Mouse (Mus musculus): ENCODE results near the gene Dapk1.

Gene Dapk1

DNA sequence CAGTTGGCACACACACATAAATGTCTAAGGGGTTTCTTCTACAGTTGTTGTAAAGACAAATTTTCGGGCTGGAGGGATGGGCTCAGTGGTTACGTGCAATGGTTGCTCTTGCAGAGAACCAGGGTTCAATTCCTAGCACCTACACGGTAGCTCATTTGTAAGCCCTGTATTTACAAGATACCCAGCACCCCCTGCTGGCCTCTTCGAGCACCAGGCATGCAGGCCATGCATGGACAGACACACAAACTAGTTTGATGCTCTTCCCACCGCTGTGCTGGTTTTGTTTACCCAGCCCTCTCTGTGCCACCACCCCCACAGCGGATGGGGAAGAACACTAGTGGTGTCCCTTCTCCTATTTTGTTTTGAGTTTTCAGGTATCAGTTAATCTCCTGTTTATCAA, 138.5 kb downstream of the Dapk1 start:
- DNase-seq (ENCODE audit: low read depth) = no peak

DNA sequence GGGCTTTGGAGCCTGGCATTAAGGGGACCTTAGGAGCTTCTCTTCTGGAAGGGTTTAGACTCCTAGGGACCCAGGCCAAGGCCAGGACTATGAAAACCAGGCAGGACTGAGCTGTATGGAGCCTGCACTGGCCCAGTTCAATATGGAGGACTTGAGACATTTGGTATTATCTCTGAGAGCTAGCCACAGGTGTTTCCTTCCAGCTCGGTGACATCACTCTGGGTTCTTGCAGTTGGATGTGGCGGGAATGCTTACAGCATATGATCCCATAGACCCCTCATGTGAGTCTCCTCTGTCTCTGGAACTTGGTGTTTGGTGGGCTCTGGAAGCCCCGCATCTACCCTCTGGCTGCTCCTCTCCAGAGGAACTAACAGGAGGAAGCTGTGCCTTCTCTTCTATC, 140.9 kb downstream of the Dapk1 start:
- DNase-seq (ENCODE audit: low read depth) = no peak

DNA sequence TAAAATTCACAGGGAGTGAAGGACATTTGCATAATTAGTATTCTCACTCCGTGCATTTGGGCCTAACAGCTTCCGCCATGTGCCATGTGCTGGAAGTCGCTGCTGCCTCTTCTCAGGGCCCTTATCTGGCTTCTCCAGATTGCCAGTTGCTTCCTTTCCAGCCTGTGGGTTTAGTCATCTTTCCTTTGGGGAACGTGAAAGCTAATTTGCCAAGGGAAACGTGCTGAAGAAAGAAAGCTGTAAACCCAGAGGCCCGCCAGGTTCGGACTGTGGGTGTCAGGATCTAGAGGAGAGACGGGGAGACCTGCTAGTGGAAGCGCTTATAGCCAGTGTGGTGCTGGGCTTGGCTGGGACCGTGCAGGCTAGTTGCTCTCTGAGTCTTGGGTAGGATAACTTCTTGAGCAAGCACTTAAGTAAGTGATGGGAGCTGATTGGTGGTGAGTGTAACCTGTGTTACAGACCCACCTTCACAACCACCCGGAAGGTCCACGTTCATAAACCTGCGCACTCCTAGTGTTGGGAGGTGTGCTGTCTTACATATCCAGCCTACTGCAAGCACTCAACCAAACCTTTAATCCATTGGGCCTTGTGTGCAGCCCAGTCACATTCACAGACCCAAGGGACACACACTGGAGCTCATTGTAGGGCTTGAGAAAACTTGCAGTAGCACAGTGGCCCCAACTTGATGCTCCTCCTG, 141.8 kb downstream of the Dapk1 start:
- peak; percentile 78 for DNase-seq (ENCODE audit: low read depth)

DNA sequence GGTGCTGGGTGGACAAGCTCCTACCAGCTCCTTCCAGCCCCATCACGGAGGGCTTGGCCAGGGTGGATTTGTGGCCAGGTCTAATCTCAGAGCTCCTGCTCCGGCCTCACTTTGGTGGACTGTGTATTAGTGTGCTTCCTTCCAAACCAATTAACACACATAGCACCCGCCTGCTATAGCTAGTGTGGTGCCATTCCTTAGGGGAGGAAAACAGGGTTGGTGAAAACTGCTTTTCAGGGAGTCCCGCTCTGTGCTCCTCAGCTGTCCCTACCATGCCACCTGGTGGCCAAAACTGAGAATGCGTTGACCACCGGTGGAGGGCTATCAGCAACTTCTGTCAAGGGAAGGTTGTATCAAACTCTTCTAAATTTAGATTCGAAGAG, 142.3 kb downstream of the Dapk1 start:
- DNase-seq (ENCODE audit: low read depth) = peak; percentile 81

DNA sequence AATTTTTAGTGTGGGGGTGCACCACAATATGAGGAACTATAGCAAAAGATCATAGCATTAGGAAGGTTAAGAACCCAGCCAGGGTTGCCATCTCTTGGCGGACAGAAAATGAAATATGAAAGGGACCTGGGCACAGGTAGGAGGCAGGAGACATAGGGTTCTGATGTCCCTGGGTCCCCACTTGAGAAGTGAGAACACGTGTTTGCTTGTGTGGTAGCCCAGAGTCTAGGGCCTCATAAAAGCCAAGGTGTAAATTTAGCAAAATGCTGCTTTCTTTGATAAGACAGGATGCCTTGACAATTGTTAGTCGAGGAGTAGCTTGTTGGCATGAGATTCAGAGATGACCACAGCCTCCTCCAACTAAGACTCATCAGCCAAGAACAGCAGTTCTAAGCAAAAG, 143.0 kb downstream of the Dapk1 start:
- DNase-seq (ENCODE audit: low read depth) = no peak

DNA sequence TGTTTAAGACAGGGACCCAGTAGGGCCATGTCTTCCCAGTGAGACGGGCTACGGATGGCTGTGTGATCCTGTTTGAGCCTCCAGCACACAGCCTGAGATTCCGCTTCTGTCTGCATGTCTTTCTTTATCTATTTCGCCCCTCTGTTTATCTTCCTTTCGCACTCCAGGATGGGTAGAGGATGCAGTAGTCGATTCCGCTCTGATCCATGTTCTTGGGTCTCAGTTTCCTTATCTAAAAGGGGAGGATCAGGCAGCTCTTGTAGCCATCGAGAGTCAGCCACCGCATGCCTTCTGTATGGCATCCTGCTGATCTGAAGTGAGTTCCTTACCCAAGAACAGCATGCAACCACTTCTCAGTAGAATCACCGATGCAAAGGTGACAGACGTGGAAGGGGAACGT, 143.6 kb downstream of the Dapk1 start:
- peak; percentile 68 for DNase-seq (ENCODE audit: low read depth)

DNA sequence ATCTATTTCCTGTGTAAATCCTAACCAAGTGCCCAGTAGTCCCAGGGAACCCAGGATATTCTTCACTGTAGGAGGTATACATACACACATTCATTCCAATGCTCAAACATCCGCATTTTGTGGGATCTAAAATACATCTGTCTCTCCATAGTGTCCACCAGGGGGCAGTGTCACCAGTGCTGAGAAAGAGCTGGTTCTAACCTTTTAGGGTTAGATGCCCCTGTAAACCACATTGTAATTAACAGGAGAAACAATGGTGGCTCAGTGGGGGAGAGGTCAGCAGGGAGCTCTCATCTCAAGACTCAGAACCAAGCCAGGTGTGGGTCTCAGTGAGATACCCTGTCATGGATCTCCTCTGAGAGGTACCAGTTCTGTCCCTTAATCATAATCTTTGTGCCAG, 144.5 kb downstream of the Dapk1 start:
- peak; percentile 49 for DNase-seq (ENCODE audit: low read depth)

DNA sequence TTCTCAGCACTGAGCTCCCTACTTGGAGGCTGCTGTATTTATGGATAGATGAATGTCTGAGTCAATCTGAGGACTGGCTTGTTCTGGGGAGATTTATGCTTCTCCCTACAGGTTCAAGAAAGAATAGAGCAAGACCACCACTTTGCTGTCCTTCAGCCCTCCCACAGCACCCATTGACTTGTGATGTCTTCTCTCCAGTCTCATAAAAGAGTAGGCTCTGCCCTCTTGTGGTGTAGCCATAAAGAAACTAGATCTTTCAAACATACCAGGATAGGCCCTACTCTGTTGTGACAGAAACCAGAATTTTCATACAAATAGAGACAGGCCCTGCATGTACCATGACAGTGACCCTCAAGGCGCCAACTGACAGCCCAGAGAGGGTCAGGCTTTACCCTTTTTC, 145.5 kb downstream of the Dapk1 start:
- DNase-seq (ENCODE audit: low read depth) = no peak

DNA sequence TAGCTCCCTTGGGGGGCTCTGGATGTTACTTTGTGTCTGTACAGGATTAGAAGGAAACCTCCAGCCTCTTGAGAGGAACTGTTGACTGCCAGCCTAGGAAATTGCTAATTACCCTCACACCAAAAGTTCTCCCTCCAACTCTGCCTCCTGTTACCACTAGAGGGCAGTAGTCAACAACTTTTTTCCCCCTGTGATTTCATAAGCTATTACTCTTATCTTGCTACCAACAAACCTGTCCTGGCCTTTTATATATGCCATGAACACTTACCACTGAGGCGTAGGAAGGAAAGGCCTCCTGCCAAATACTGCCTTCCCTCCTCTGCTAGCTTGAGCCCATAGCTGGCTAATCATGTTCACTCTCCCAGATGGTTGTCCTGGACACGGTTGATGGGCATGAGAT, 146.8 kb downstream of the Dapk1 start:
- peak; percentile 35 for DNase-seq (ENCODE audit: low read depth)

DNA sequence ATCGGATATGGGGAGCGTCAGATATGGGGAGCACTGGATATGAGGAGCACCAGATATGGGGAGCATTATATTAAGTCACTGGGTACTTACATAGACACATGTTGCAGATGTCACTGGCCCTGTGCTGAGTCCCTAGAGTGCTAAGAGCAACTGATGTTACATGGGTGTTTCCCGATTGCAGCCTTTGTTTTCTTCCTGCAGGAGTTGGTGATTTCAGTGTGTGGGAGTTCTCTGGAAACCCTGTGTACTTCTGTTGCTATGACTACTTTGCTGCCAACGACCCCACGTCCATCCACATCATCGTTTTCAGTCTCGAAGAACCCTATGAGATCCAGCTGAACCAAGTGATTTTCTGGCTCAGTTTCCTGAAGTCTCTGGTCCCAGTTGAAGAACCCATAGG, 149.2 kb downstream of the Dapk1 start:
- no peak for DNase-seq (ENCODE audit: low read depth)

DNA sequence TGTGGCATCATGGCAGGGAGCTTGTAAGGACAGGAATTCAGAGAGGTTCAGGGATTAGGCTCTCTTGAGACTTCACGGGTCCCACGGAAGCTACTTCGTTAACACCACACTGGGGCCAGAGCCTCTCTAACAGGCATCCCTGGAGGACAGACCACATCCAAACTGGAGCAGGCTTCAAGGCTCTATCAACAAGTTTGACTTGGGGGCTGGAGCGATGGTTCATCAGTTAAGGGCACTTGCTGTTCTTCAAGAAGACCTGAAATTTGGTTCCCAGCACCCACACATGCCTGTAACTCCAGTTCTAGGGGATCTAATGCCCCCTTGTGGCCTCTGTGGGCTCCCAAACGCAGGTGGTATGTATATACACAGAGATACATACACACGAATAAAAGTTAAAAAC, 151.5 kb downstream of the Dapk1 start:
- no peak for DNase-seq (ENCODE audit: low read depth)

DNA sequence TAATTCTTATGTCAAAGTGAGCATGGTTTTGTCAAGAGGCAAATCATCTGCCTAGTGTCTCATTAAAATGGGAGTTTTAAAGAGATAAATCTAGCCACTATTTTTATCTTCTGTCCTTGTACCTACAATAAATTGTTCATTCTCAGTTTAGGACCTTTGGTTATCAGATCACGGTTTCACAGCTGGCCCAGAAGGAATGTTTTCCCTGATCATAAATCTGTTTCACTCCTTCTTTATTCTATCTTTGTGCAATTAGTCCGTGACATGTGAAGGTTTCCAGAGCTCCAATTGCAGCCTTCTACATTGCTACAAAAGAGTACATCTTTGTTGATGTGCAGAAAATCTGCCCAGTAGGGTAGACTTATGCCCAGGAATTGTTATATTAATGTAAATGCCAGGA, 153.5 kb downstream of the Dapk1 start:
- DNase-seq (ENCODE audit: low read depth) = no peak

DNA sequence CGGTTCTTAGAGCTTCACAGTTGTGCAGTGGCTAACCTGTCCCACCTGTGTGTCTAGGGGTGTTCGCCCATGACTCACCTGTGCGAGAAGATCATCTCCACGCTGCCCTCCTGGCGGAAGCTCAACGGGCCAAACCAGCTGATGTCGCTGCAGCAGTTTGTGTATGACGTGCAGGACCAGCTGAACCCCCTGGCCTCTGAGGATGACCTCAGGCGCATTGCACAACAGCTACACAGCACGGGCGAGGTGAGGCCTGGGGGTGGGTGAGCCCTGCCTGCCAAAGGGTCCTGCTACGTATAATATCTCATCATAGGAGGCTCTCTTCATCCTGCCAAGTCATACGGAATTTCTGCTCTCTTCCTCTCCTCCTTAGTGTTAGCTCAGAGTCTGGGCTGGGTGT, 155.5 kb downstream of the Dapk1 start:
- no peak for DNase-seq (ENCODE audit: low read depth)

DNA sequence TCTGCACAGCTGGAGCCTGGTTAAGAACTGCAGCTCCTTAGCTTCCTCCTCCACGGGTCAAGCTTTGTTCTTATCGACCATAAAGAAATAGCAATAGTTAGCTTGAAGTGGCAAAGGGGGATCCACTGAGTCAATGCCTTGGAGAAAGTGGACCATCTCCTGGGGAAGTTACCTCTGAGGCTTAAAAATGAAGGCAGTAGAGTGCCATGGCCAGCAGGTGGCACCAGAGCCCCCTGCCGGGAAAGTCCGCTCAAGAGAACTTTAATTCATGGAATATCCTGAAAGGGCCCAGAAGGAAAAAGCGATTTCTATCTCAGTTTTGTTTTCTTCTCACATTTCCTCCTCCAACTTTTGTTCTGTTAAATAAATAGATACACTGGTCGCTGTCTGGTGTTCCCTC, 157.4 kb downstream of the Dapk1 start:
- no peak for DNase-seq (ENCODE audit: low read depth)

DNA sequence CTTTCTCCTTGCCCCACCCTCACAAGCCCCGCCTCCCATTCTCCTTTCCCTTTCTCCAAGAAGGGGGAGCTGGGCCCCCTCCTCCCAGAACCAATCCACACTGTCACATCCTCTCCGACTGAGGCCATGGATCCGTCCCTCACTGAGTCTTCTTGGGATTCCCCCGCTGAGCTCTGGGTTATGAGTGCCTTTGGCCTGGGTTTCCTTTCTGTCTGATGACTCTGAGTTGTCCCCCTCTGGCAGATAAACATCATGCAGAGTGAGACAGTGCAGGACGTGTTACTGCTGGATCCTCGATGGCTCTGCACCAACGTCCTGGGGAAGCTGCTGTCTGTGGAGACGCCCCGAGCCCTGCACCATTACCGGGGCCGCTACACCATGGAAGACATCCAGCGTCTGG, 158.6 kb downstream of the Dapk1 start:
- DNase-seq (ENCODE audit: low read depth) = no peak

DNA sequence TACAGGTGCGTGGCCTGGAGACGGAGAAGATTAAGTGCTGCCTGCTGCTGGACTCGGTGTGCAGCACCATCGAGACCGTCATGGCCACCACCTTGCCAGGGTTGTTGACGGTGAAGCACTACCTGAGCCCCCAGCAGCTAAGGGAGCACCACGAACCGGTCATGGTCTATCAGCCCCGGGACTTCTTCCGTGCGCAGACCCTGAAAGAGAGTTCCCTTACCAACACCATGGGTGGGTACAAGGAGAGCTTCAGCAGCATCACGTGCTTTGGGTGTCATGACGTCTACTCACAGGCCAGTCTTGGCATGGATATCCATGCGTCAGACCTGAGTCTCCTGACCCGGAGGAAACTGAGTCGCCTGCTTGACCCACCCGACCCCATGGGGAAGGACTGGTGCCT, 159.4 kb downstream of the Dapk1 start:
- DNase-seq (ENCODE audit: low read depth) = no peak

DNA sequence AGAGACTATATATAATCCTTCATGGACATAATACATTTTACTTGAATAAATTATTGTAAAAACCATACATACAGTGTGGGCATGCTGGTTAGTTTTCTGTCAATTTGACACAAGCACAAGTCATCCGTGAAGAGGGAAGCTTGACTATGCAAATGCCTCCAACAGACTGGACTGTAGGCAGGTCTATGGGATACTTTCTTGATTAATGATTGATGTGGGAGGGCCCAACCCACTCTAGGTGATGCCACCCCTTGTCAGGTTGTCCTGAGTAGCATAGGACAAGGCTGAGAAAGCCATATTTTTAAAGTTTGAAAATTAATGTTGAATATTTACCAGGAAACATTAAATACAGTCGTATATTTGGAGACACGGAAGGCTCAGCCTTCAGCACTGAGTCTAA, 178.8 kb downstream of the Dapk1 start:
- no peak for DNase-seq (ENCODE audit: low read depth)

DNA sequence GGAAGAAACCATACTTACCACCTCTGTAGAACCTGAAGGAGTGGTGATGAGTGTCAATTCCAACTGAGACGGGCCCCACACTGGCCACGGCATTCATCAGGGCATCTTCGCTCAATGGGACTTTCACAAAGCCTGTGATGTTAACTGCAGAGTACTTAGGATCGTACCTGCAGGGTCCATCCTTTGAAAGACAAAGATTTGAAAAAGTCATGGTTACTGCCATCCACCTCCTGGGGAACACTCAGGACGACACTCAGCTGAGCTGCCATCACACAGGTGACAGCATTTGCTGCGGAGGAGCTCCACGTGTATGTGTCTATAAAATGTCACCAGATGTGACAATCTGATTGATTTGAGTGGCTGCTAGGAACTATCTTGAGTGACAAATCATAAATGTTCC, 181.6 kb downstream of the Dapk1 start:
- no peak for DNase-seq (ENCODE audit: low read depth)

DNA sequence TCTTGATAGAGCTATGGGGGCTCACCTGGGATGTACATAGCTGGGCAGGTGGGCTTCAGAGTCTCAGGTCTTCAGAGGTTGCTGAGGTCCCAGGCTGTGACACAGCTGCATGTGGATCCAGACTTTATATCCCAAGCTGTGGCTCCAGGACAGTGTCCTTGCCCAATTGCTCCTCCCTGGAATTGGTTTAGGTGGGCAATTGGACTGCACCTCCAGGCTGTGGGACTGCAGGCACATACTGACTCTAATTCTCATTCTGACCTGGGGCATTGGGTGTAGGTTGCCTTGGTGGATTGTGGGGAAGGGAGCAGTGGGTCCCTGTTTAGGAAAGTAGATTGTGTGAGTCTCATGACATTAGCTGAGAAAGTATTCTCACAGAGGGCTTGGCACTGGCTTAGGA, 184.5 kb downstream of the Dapk1 start, which contains the start of gene BC051665:
Gene BC051665, minus strand, starts transcription at position 101 of the 400 bp plus-strand sequence.
- DNase-seq (ENCODE audit: low read depth) = no peak

DNA sequence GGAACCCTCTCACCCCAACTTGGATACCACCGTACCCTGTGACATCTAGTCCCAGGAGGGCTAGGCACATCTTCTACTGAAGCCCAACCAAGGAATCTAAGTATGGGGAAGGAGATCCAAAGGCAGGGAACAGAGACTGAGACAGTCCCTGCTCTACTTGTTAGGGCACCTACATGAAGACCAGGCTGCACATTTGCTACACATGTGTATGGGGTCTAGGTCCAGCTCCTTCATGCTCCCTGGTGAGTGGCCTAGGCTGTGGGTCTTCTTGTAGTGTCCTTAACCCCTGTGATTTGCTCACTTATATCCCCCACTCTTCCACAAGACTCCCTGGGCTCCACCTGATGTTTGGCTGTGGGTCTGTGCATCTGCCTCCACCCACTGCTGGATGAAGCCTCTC, 187.7 kb downstream of the Dapk1 start:
- no peak for DNase-seq (ENCODE audit: low read depth)

DNA sequence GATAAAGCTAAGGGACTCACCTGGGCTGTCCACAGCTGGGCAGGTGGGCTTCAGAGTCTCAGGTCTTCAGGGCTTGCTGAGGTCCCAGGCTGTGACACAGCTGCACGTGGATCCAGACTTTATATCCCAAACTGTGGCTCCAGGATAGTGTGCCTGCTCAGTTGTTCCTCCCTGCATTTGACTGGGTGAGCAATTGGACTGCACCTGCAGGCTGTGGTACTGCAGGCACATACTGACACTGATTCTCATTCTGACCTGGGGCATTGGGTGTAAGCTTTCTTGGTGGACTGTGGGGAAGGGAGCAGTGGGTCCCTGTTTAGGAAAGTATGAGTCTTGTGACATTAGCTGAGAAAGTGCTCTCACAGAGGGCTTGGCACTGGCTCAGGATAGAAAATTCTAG, 201.0 kb downstream of the Dapk1 start, which contains the start of gene Ctsll3:
Gene Ctsll3, minus strand, starts transcription at position 101 of the 400 bp plus-strand sequence.
- no peak for DNase-seq (ENCODE audit: low read depth)

DNA sequence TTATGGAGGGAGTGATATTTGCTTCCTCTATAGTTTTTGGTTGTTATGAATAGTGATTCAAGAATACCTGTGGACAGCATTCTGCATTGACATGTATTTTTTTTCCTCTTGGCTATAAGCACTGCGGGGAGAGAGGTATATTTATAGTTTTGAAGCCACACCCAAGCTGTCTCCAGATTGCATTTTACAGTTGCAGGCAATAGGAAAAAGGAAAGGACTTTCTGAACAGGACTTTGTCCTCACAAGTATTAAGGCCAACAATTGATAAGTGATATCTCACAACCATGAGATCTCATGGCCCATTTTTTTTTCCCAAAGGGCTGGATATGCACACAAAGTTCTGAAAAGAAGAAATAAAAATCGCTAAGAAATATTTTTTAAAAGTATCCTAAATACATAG, 207.9 kb downstream of the Dapk1 start:
- no peak for DNase-seq (ENCODE audit: low read depth)

DNA sequence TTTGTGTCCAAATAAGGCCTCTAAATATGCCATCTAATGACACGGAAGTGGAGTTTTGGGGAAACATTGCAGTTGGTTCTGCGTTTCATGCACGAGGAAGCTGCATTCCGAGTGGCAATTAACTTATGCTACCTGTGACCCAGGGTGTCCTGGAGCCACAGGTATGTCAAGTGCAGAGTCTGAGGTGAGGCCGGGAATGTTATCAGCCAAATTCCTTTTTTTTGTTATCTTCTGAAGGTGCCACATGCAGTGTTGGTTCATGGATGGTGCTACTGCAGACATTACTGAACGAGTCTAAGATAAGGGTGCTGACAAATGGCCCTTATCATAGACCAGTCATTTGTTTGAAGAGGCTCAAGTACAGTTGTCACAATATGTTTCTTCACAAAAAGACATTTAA, 211.0 kb downstream of the Dapk1 start:
- no peak for DNase-seq (ENCODE audit: low read depth)
